Mouse (Mus musculus): ENCODE results near the gene Irak1.

Gene Irak1

GRCm38 (mm10) chrX:73965307-73965706, 58.4 kb downstream of the Irak1 start:
- peak; percentile 55 for DNase-seq

- no peak for DNase-seq
These were observed 59.4 kb downstream of the Irak1 start for GRCm38 (mm10) chrX:73964363-73964762.
